Mouse (Mus musculus) heart, postnatal 36 days (tissue): ENCODE measurements around the gene Usp12. TPM values are rescaled to one million over a fixed set of nuclear protein-coding genes. Genes with fewer than 3 reads are reported as not detected.
"Not testable (repeated sequence)": the region's sequence is repeated elsewhere in the genome, so short reads cannot be mapped to it uniquely, and the experiment has no call there.

Source experiments
- DNase-seq, 2 experiments: peaks; one replicate each; pipeline ENCODE4 v3.0.0; 2021 to 2022
- intact Hi-C: fragments of 180-260 bp; cut with DNase I; formaldehyde crosslinking; loops from one replicate; pipeline ENCODE4 v1.15.1; 2025
- total RNA-seq, 2 experiments: library from RNA; stranded (reverse); gene quantifications; 2 replicates each; pipeline ENCODE4 v1.2.3; 2021

Gene Usp12
- total RNA-seq, 2 experiments from 2014 or later, result 15.5 to 17.1 TPM

DNA sequence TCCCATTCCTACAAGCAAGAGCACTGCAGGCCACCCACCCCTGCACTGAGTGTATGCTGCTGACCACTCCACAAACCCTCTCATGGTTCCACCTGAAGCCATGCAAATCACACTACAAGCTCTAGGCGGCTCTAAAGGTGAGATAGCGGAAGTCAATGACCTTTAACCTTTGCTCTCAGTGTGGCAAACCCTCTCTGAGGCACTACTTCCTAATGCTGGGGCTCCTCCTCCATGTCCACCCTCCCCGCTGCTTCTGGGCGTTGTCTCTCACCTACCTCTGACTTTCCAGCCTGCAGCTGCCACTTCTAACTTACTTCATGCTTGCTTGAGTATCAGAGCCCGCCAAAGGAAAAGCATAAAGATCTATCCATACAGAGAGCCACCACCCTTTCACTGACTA lies 37.5 kb downstream of the Usp12 start:
- intact Hi-C loops, result no loop called here

DNA sequence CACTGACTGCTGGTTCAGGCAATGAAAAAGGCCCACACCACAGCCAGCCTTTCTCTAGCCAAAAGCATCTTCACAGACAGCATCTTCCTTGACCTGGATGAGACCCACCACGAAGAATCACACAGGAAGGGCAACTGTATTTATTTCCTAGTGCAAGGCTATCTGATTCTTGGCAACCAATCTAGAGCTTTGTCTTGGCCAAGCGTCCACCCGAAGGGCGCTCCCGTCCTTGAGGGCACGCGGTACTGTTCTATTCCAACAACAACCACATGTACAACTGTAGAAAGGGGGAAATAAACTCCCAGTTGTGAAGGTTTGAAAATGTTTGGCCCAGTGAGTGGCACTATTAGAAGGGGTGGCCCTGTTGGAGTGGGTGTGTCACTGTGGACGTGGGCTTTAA lies 41.6 kb downstream of the Usp12 start:
- intact Hi-C loops, result loop anchor here (5.0 kb wide), 1 partner anchor 39 kb away; no protein-coding TSS in a partner anchor
- no peak for DNase-seq

More for the DNA sequence above, 37.5 kb downstream of the Usp12 start:
- no peak for DNase-seq

DNA sequence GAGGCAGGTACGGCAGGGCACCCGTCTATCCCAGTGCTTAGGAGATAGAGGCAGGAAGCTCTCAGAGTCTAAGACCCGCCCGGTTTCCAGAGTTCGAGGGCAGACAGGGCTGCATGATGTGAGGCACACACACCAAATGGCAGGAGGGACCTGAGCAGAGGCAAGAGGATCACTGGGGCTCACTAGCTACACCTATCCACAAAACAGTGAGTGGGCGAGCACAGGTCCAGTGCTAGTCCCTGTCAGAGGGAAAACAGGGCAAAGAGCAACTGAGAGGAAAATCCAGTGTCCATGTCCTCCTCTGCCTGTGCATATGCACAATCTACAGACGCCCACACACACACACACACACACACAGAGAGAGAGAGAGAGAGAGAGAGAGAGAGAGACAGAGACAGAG lies 43.8 kb downstream of the Usp12 start:
- no peak for DNase-seq
- intact Hi-C loops, result loop anchor here (5.0 kb wide), 1 partner anchor 41 kb away; no protein-coding TSS in a partner anchor

DNA sequence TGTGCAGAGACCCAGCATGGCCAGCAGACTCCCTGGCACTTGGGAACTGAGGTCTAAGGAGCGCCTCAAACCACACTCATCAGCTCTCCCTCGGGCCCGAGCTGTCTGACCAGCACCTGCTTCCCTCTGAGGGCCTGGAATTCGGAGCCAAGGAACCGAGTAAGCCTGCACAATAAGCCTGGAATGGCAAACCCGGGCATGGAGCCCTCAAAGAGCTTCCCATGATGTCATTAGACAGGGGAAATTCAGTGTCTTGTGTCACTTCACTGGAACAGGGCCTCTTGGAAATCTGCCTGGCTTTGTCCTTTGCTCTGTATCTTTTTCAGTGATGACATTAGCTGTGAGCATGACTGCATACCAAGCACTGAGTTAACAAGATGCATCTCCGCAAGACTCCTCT lies 44.5 kb downstream of the Usp12 start:
- DNase-seq, result peak; percentile 37 to 44
- intact Hi-C loops, result loop anchor here (5.0 kb wide), 1 partner anchor 42 kb away; no protein-coding TSS in a partner anchor

DNA sequence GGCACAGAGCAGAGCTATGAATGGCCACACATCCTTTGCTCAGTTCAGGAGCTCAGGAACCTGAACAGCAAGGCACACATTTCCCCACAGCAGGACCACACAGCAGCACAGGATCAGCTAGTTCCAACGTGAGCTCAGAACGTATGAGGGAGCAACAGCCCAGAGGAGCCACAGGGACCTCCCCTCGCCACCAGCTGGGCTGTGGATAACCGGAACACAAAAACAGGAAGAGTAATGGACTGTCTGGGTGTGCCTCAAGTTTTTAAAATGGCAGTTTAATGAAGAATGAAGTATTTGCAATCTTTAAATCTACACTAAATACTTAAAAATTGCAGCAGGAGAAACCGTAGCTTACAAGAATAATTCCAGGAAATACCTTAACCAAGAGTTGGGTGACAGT lies 44.9 kb downstream of the Usp12 start:
- intact Hi-C loops, result loop anchor here (5.0 kb wide), 1 partner anchor 42 kb away; no protein-coding TSS in a partner anchor
- DNase-seq, result no peak

DNA sequence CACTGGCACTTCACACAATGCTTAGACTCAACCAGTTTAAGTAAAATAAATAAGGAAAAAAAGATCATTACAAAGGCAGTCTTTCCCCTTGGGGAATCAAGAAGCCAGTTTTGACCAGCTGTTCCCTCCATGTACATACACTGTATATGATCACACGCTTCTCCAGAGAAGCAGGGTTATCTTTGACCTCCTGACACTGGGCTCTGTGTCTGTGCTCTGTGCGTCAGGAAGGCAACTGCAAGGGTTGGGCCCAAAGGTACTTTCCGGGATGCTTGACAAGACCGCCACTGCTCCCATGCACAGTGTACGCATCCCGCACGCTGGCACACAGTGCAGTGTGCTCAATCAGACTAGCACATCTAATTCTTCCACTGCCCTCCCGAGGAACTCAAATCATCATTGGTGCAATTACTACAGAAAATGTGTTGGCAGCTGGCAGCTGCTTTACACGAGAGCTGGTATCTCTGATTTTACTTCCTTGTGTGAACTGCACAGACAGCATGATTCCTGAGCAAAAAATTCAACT lies 57.8 kb downstream of the Usp12 start:
- no peak for DNase-seq
- intact Hi-C loops, result no loop called here

DNA sequence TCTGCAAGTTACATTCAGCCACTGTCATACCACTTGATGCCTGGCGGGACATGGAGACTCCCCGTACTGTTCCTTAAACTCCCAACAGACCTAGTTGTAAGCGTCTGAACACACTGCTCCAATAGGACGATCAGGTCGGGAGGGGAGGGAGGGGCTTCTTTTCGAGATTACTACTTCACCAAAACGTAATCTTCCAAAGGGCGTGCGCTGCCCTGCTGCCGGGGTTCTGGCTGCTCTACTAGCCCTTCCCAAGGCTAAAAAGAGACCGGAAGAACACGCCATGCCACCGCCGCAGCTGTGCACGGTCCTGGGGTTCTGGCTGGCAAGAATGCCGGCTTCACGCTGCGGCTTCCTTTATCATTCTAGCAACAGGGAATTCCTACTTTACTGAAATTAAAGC lies 58.5 kb downstream of the Usp12 start:
- intact Hi-C loops, result no loop called here
- no peak for DNase-seq

DNA sequence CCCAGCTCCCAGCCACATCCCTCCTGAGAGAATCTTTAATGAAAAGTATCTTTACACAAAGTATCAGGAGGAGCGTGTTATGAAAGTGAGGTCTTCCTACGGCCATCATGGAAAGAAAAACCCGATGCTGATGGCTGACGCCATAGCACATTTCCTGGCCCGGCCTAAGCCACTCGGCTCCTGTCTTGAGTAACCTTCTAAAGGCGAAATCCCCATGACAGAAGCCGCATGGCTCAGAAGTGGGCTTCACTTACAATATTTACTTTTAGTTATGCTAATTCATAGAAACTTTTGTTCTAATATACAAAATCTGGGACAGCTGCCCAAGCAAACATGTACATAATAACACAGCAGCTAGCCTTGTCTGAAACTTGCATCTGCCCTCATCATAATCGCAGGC lies 59.8 kb downstream of the Usp12 start:
- intact Hi-C loops, DNase-seq: not testable (repeated sequence)

DNA sequence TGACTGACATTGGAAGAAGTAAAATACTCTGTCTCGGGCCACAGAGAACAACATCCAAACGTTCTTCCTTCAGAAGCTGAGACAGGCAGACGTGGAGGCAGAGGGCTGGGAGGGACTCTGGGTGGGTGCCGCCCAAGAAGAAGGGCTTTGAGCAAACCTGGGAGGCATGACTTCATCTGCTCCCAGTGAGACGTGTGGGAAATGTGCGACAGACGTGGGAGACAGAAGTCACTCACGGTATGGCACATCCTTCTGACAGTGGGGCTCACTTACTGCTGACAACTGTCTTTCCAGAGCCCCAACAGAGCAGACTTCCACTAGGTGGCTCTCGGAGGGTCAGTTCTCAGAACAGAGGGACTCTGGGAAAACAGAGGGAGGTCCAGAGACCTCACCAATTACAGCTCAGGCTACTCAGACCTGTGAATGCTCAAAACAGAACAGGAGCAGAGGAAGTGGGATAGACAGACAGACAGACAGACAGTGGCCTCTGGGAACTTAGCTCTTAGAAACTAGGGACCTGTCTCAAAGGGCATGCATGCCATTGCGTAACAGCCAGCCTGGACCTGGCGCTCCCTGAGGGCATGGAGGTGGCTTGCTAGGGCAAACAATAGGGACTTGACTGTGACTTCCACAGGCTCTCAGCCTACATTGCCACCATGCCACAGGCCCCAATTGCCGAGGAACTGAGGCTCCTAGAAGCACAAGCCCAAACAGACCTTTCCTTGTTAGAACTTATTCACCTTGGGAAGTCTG lies 60.7 kb downstream of the Usp12 start:
- intact Hi-C loops, result no loop called here
- DNase-seq, result no peak

DNA sequence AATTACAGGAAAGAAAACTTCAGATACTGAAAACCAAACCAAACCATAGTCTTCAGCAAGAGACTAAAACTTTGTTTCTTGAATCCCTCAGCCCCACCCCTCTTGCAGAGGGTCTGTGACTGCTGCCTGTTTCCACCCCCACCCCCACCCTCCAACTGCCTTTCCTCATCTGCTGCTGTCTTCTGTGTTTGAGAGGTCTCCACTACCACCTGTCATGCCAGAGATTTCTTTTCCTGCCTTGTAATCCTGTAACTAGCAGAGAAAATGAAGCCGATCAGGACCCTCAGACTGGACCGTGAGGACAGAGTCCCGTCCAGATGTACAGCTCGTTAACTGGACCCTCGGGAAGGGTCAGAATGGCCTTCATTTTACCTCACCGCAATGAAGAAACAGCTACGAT lies 61.4 kb downstream of the Usp12 start:
- intact Hi-C loops, result no loop called here
- DNase-seq, result no peak

DNA sequence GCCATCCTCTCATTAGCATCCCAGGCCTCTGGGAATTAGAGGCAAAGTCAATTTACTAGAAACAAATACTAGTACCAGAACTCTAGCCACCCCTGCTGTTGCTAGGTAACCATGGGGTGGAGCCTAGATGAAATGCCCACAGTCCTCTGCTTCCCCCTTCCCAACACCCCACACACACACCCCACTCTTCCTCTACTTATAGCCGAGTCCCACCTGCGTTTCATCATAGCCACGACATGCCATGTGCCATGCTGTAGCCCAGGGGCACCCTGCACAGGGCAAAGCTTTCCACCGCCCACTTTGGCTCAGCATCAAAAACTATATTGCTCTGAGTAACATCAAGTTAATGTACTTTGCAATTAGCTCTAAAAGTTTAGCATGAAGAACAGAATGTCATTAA lies 67.8 kb downstream of the Usp12 start:
- DNase-seq, result no peak
- intact Hi-C loops, result no loop called here

DNA sequence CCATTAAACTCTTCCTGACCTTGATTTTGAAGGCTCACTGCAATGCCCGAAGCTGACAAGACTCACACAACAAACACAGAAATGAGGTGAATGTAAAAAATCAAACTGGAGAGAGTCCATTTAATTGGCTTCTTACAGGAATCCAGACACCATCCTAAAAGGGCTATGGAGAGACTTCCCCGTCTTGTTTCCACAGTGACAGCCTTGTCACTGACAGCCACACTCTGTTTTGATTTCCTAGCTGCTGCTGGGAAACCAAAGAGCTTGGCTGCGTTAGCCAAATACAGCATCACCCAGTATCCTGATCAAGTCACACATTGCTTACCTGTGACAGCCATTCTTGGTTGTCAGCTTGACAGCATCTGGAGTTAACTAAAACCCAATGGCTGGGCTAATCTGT lies 69.8 kb downstream of the Usp12 start:
- no peak for DNase-seq
- intact Hi-C loops, result no loop called here

DNA sequence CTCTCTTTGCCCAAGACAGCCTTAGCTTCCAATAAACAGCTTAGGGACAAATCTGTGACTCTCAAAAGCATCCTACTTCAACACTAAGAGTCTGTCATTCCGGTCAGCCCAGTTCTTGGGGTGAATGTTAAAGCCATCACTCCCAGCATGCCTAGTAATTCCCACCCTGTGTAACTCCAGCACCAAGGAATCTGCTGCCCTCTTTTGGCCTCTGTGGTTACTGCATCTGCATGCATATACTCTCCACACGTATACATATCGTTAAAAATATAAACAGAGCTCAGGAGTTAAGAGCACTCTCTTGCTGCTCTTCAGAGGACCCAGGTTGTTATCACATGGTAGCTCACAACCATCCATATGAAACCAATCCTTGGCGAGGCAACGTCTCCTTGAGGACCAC lies 71.4 kb downstream of the Usp12 start:
- DNase-seq, result no peak
- intact Hi-C loops, result no loop called here

DNA sequence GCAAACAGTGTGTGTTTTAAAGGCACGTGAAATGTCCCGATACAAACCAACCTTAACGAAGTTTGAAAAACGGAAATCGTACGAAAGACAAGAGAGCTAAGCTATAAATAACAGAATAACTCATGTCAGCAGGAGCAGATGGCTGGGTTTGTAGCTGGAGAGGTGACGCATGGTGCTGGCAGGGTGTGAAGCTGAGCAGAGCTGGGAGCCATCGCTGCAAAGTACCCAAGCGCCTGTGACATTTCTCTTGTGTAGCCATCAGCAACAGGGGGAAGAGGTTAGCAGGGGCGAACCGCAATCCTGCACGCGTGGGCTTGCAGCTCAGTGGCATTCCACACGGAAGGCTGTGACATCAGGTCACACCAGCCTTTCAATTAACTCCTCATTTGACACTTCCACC lies 72.6 kb downstream of the Usp12 start:
- DNase-seq, result no peak

DNA sequence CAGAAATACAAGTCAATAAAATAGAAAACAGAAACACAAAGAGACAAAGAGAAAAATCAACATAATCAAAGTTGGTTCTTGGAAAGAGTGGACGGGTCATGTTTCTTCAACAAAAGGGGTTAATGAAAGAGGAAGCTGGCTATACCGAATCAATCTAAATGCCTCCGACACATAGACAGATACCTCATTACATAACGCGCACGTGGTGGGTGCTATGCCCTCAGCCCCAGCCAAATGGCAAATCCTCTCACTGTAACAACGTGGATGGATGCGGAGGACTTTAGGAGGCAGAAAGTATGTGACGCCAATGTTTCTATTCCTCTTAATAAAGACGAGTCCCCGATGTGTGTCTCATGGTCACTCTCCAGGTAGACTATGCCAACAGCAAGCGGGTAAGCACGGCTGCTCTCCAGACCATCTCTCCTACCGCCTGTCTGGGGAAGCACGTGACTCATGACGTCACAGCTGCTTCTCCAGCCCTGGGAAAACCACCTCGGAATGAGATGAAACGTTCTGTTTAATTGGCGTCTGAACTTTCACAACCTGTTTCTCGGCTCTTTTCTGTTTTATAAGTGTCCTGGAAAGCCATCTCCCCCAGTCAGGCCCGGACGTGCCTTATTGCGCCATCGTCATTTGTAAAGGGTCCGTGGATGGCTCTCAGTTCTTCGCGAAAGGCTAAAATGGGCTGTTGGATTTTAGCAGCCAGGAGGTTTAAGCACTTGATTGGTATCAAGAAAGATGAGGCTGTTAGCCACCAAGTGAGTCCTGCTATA lies 75.0 kb downstream of the Usp12 start:
- DNase-seq, result no peak
- intact Hi-C loops, result no loop called here

More for the DNA sequence above, 72.6 kb downstream of the Usp12 start:
- intact Hi-C loops, result no loop called here

DNA sequence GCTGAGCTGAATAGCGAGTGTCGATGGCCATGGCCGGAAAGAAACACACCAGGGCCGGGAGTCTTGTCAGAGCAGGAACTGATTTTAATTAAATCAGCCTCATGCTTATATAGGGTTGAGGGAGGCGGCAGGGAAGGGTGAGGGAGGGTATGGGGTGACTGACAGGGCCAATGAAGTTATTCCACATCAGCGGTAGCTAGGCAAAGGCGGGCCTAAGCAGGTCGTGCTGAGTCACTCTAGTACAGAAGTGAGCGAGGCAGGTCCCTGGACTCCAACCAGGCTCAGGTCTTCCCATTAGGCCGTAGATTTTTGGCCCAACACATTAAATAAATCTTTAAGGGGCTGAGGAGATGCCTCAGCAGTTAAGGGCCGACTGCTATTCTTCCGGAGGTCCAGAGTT lies 81.0 kb downstream of the Usp12 start:
- intact Hi-C loops, result no loop called here
- no peak for DNase-seq

DNA sequence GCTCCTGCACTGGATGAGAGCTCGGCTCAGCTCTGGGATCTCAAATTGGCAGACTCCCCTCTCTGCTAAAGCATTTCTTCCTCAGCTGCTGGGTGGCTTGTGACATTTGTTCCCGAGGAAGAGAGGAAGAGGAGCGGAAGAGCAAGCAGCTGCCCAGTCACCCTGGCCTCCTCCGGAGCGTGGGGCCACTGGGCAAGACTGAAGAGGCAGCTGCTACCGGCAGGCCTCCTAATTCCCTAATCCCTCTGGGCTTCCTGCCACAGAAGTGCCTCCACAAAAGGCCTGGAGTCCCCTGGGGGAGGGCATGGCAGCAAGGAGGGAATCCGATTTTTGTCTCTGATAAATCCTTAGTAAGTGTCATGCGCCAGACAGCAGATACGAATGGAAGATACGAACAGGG lies 81.7 kb downstream of the Usp12 start:
- intact Hi-C loops, result no loop called here
- no peak for DNase-seq

DNA sequence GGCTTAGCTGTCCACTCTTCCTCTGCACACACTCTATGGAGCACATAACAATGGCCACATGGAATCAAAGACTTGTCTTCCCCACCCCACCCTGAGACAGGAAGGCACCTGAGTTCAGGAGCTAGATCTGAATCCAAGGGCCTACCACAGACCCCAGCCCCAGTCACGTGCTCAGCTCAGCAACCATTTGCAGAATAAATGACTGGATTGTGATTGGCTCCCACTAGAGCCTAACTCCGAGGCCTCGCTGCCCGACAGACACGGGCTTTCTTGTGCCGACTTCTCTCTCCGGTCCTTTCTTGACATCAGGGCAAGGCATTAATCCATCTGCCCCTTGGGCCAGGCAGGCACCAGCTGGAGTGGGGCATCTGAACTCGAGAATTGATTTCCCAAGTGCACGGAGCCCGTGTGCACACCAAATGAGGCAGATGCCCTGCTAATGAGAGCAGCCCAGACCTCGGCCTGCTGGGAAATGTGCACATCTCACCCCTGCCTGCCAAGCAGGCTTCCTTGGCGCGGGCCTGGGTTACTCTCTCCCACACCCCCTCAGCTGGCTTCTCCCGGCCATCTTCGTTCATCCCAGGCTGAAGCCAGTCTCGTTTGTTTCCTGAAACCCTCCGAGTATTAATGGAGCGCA lies 82.4 kb downstream of the Usp12 start:
- intact Hi-C loops, result no loop called here
- DNase-seq, result no peak

DNA sequence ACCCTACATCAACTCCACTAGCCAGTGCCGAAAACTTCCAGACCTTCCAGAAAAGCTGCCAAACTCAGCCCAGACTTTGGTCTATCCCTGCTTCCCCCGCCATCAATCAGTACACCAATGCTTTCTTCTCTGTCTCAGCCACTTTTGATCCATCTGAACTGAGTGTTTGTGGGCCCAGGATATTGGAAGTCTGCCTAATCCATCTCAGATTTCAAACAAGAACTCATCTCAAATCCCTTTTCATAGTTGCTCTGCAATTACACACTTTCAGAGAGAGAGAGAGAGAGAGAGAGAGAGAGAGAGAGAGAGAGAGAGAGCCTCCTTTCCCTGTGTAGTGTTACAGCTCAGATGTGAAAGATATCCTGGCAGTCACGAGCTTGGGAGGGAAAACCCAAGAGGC lies 85.4 kb downstream of the Usp12 start:
- no peak for DNase-seq

DNA sequence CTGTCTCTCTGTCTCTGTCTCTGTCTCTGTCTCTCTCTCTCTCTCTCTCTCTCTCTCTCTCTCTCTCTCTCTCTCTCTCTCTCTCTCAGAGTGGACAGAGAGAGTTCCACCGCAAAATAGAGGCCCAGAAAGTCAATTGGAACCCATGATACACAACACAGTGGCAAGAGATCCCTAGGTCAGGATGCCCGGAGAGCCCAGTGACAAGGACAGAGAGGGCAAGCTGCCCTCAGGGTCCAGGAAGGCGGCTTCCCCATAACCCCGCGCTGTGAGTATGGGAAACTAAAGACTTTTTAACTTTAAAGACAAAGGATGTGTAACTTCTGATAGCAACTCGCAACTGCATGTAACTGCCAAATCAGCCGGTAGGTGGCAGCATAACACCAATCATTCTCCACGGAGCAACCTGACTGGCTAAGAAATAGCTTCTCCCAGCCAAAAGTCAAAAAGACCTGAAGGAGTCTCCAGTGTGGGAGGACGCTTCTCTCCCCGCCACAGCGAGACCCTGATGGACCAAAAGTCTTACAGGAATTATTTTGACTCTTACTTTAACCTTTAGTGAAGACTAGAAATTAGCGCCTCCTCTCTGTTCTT lies 88.9 kb downstream of the Usp12 start:
- intact Hi-C loops, result loop anchor here (1.0 to 2.0 kb wide), 2 partner anchors 31 to 198 kb away; no protein-coding TSS in a partner anchor
- peak; percentile 87 to 94 for DNase-seq

More for the DNA sequence above, 85.4 kb downstream of the Usp12 start:
- intact Hi-C loops, result no loop called here

DNA sequence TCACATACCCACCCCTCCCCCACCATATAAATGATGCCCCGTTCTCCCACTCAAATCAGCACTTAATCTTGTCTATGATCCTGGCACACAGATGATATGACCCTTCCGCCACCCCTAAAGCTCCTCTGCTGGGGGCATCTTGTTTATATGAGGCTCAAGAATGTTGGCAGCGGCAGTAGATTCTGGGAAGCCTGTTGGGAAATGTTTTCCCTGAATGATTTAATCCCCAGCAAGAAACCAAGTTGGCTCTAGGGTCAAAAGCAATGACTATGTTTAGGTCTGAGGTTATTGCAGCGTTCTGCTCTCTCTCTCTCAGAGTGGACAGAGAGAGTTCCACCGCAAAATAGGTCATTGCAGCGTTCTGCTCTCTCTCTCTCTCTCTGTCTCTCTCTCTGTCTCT lies 89.4 kb downstream of the Usp12 start:
- intact Hi-C loops, result loop anchor here (1.0 kb wide), 1 partner anchor 199 kb away; no protein-coding TSS in a partner anchor
- DNase-seq, result no peak
